Mouse (Mus musculus) retina, embryonic 14.5 days (tissue): ENCODE measurements around the gene Gal3st3.
A peak's percentile ranks its signal among the peaks of the same experiment; 100 is the strongest.
"Not testable (repeated sequence)": the region's sequence is repeated elsewhere in the genome, so short reads cannot be mapped to it uniquely, and the experiment has no call there.

Experiments
- DNase-seq: peaks from one replicate; pipeline ENCODE4 v3.0.0-alpha.2; 2015; ENCODE audit warnings: low spot score

Gene Gal3st3

DNA sequence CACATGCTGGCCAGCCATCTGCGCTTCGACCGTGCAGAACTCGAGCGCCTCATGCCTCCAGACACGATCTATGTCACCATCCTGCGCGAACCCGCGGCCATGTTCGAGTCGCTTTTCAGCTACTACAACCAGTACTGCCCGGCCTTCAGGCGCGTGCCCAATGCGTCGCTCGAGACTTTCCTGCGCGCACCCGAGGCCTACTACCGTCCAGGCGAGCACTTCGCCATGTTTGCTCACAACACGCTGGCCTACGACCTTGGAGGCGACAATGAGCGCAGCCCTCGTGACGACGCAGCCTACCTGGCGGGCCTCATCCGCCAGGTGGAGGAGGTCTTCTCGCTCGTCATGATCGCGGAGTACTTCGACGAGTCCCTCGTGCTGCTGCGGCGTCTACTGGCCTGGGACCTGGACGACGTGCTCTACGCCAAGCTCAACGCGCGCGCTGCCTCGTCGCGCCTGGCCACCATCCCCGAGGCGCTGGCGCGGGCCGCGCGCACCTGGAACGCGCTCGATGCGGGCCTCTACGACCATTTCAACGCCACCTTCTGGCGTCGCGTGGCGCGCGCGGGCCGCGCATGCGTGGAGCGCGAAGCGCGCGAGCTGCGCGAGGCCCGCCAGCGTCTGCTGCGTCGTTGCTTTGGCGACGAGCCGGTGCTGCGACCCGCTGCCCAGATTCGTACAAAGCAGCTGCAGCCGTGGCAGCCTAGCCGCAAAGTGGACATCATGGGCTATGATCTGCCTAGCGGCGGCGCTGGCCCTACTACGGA is 9.0 kb downstream of the Gal3st3 start:
- no peak for DNase-seq

GRCm38 (mm10) chr19:5309025-5309424 is 10.9 kb downstream of the Gal3st3 start:
- peak; percentile 45 for DNase-seq

GRCm38 (mm10) chr19:5313189-5313588 is 15.1 kb downstream of the Gal3st3 start:
- DNase-seq = no peak

GRCm38 (mm10) chr19:5323801-5324200 is 25.7 kb downstream of the Gal3st3 start:
- no peak for DNase-seq

- no peak for DNase-seq
These were observed 29.8 kb downstream of the Gal3st3 start for GRCm38 (mm10) chr19:5327970-5328369.

- DNase-seq = no peak
These were observed 36.6 kb downstream of the Gal3st3 start for GRCm38 (mm10) chr19:5334741-5335140.

- DNase-seq = no peak
These were observed 37.3 kb downstream of the Gal3st3 start, which contains the start of gene Catsper1 for GRCm38 (mm10) chr19:5335441-5335840. Gene Catsper1 (plus strand): TSS chr19:5335741.

DNA sequence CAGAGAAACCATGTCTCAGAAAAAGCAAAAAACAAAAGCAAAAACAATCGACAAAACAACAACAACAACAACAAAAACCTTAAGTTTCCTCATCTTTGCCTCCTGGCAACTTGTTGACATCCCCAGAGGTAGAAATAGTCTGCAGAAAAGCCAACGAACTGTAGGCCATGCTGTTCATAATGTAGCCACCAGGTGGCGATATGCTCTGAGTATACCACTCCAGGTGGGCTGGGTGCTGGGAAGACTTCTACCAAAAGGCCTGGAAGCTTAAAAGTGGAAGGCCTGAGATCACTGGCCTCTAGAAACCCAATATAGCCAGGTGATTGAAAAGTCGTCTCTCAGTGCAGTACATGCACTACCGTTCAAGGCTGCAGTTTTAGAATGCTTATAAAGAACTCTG is 39.8 kb downstream of the Gal3st3 start:
- DNase-seq = peak; percentile 85

GRCm38 (mm10) chr19:5341360-5341759 is 43.2 kb downstream of the Gal3st3 start:
- no peak for DNase-seq

DNA sequence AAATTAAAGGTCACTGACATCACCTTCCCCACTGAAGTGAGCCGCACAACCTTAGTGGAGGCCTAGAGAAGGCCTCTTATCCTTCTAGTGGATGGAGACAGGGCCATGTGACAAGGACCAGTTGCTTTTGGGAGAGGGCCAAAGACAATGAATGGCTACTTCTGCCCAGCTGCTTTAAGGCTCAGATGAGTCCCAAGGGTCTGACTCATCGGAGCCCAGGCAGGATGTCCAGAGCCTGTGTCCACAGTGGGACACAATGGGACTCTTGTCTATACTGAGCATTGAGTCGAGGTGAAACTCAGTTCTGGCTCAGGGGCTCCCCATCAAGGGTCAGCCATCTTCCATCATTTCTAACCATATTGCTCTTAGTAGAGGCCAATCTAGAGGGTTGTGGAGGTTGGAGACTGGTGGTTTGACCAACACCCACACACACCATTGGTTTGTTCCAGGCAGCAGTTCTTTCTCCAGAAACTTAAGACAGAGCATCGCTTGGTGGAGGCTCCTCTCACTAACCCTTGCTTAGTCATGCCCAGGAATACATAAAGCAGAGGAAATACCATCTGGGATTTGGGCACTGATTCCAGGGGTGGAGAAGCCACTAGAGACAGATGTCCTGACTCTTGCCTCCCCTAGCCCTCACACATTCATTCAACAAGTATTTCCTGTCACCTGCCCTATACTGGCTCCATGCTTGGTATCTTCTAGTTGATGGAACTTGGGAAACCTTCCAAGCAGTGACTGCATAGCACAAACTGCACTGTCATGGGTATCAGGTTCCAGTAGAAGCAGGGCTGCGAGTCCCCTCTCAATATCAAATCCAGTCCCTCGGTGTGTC is 47.4 kb downstream of the Gal3st3 start:
- no peak for DNase-seq

- DNase-seq = no peak
These were observed 49.9 kb downstream of the Gal3st3 start for GRCm38 (mm10) chr19:5348064-5348463.

DNA sequence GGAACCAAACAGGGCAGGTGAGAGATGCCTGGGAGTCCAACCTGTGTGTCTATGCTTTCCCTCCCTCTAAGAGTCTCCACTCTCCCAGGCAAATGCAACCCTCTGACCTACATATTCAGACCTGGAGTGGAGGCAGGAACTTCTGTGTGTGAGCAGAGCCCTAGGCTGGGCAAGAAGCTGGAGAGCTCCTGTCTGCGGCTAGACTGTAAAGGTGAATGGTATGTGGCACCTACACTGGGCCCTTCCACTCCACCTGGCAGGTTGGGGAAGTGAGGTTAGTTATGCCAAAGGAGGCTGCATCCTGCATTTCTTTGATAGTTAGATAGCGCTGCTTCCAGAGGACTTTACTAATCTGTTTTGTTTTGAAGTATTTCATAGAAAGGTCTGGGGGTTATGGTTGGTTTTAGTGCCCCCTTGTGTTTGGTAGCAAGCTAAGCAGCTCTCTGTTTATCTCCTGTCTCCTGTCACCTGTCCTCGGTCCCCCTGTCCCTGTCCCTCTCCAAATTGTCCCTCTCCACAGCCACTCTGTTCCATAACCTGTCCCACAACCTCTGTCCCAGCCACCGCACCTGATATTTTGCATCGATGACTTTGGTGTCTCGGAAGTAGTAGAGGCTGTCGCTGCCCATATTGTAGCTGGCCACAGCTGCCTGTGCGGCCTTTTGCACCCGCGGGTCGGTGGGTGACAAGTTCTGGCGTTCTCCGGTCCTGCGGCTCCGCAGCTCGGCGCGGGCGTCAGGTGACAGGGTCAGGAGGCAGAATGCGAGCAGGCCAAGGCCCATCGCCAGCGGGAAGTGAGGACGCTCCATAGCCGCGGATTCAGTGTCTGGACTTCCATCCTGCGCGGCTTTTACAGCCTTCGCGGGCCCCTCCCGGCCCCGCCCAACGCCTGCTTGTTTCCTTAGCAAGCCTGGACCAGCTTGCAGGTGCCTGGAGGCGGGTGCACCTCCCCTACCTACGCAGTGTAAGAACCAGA is 50.7 kb downstream of the Gal3st3 start:
- DNase-seq = peak; percentile 79

DNA sequence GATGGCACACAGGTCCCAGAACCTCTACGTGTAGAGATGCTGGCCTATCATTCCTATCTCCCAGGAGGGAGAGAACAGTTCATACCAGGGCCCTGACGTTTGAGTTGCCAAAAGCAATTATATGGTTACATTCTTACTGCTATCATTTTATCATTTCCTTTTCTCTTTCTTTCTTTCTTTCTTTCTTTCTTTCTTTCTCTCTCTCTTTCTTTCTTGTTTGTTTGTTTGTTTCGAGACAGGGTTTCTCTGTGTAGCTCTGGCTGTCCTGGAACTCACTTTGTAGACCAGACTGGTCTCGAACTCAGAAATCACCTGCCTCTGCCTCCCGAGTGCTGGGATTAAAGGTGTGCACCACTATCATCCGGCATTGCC is 51.4 kb downstream of the Gal3st3 start, which contains the start of gene Cst6:
Gene Cst6 (minus strand): TSS at position 73 of the 372 bp plus-strand sequence.
- not testable (repeated sequence) for DNase-seq

GRCm38 (mm10) chr19:5353609-5354008 is 55.5 kb downstream of the Gal3st3 start:
- DNase-seq = no peak

DNA sequence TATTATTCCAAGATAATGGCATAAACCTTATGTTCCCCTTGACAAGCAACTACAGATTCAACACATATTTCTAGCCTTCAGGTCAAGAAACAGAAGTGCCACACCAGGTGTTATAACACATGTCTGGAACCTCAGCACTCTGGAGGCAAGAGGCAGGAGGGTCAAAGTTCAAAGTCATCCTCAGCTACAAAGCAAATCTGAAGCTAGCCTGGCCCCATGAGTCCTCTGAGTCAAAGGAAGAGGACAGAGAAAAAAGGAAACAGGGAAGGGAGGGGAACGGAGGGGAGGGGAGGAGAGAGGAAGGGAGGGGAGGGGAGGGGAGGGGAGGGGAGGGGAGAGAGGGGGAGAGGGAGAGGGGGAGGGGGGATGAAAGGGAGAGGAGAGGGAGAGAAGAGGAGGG is 57.9 kb downstream of the Gal3st3 start:
- DNase-seq = no peak
